Mouse (Mus musculus) adrenal gland (tissue): ENCODE data around the gene E2f7.
"Not testable (repeated sequence)": the region's sequence is repeated elsewhere in the genome, so short reads cannot be mapped to it uniquely, and the experiment has no call there.

ENCODE experiments used
- intact Hi-C: fragments of 180-260 bp; cut with DNase I; formaldehyde crosslinking; loops from one replicate; pipeline ENCODE4 v1.15.1; 2025
- long read RNA-seq, 2 experiments: library from polyadenylated mRNA; unstranded; transcript quantifications; one replicate each; pipeline ENCODE4 v2.0.0; 2020; ENCODE audit warnings: borderline replicate concordance in 1 of 2; ENCODE audit not compliant: insufficient replicate concordance in 1 of 2

E2f7 gene
- long read RNA-seq, experiment 1, result 0 reads
- long read RNA-seq, experiment 2, result 0 reads

- intact Hi-C loops, result no loop called here
Observed at GRCm38 (mm10) chr10:110744686-110745639, at the start of gene E2f7. E2f7 (plus strand) TSS chr10:110745439.

DNA sequence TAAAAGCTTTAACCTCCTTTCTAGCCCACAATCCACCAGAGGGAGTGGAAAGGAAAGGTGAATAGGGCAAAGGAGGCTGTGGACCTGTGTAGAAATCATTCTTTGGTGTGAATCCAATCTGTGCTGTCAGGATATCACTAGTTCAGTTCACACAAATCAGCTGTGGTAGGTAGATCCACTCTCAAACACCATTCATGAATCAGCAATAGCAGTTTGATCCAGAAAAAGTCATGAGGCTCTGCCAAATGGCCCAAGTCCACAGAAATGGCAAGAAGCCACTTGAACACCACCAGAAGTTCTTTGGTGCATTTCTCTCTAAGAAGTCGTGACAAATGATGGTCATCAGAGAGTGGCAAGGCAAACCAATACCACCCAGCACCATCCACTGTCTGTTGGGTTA is 44.0 kb upstream of the E2f7 start:
- intact Hi-C loops, result no loop called here

DNA sequence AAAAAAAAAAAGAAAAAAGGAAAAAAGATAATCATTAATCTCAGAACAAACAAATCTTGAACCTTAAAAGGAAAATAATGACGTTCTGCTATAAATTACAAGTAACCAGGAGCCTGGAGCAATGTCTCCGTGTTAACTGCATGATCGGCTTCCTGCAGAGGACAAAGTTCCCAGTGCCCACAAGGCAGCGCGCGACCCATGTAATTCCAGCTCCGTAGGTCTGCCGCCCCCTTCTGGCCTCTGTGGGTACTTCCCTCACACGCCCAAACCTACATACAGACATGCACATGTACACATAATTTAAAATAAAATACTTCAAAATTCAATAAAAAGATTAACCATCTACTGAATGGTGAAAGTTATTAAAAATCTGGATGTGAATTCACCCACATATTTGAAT is 39.6 kb upstream of the E2f7 start:
- intact Hi-C loops, result no loop called here

GRCm38 (mm10) chr10:110707390-110708113 is 37.7 kb upstream of the E2f7 start:
- intact Hi-C loops, result no loop called here

GRCm38 (mm10) chr10:110716887-110717286 is 28.4 kb upstream of the E2f7 start:
- intact Hi-C loops, result no loop called here

- intact Hi-C loops, result no loop called here
Observed at GRCm38 (mm10) chr10:110726431-110726830, 18.8 kb upstream of the E2f7 start.

DNA sequence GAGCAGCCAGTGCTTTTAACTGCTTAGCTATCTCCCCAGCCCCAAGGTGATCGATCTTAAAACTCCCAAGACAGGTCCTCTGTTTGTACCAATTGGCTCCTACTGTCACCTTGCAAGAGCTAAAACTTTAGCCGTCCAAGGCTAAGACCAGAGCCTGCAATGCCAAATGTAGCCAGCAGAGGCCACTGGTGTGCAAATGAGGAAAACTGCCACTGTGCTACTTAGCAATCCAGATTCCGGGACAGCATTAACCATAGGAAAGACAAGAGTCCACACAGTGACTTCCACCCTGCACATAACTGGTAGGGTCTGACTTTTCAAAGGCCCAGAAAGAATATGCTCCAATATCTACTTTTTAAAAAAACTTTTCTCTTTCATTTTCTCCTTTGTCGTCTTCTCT is 17.4 kb upstream of the E2f7 start:
- intact Hi-C loops, result no loop called here

GRCm38 (mm10) chr10:110733343-110733742 is 11.9 kb upstream of the E2f7 start:
- intact Hi-C loops, result loop anchor here (5.0 kb wide), 1 partner anchor 811 kb away; no protein-coding TSS in a partner anchor

- intact Hi-C loops, result no loop called here
Observed at GRCm38 (mm10) chr10:110743701-110744100, 1.5 kb upstream of the E2f7 start.

DNA sequence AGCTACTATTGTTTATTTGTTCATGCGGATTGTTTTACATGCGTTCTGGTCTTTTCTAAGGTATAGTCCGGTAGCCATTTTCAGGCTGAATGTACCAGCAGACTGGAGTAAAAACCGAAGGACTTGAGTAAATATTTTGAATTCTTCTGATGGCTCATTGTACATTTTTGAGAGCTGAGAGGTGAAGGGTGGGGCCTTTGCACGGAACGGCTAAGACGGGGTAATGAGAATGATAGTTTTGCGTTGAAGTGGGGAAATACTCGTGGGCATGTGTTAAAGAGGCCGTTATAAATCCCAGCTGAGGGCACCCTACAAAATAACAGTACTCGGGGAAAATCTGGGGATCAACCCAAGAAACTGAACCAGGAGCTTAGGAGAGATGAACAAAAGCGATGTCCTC is 1.1 kb upstream of the E2f7 start:
- intact Hi-C loops, result no loop called here

DNA sequence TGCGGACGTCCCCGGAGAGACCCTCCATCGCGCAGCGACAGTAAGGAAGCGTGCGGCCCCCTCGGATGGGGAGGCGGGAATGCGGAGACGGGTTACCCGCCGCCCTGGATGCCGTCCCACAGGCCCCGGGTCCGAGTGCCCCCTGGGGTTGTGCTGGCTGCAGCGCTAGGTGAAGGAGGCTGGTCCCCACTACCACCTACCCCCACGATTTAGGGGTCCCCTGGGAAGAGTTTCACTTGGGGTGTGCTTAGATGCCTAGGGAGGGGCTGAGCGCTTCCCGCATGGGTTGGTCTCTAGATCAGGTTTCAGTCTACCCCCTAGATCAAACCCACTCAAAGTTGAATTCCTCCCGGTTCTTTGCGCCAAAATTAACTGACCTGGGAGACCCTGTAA is 397 bp downstream of the E2f7 start:
- intact Hi-C loops, result no loop called here

GRCm38 (mm10) chr10:110749081-110749480 is 3.8 kb downstream of the E2f7 start:
- intact Hi-C loops, result no loop called here

GRCm38 (mm10) chr10:110749510-110750305 is 4.5 kb downstream of the E2f7 start:
- intact Hi-C loops, result no loop called here

DNA sequence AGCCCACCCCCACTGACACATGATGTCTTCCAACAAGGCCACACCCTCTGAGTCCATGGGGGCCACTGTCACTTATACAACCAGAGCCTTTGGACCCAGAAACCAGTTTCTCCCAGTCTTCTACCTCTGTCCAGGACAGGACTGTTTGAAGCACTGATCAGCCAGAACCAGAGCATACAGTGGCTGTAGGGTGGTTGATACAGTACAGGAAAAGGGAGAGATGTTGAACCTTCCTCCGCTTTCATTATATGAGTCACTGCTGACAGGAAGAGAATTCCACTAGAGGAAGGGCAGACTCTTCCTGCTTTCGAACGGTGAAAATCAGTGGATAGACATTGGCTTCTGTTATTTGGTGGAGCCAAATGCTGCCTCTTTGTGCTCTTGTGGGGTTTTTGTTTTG is 7.6 kb downstream of the E2f7 start:
- intact Hi-C loops, result no loop called here

GRCm38 (mm10) chr10:110755556-110755955 is 10.3 kb downstream of the E2f7 start:
- intact Hi-C loops, result no loop called here

DNA sequence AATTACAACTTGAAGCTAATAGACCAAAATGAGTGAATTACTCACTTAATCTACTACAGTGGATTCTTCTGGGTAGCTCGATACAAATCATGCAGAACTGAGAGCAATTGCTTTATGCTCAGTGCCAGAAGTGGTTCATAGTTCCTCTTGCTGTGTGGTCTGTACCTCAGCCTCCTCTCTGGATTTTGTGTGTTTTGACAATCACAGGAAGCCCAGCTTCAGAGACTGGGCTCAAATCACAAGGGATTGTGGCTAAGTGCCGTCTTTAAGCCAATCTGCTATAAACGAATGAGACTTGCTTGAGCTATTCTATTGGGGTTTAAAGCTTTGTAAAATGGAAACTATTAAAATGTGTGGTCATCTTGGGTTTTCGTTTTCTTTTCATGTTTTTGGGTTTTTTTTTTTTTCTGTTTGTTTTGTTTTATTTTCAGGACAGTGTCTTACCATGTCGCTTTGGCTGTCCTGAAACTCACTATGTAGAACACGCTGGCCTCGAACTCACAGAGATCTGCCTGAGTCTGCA is 11.1 kb downstream of the E2f7 start:
- intact Hi-C loops, result no loop called here

DNA sequence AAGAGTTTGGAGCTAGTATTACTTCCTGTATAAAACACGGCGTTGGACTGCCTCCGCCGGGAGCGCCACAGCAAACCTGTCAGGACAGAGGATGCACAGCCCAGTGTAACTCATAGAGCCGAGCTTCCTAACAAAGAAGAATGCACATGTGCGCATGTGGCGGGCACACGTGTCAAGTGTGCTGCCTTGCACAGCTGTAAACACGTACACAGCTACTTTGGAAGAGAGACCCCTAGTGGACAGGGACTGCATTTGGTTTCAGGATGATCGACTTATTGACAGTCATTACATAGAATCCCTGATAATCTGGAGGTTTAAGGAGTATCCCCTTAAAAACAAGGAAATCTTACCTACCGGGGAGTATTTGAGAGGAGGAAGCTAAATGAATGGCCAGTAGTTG is 15.3 kb downstream of the E2f7 start:
- intact Hi-C loops, result not testable (repeated sequence)

DNA sequence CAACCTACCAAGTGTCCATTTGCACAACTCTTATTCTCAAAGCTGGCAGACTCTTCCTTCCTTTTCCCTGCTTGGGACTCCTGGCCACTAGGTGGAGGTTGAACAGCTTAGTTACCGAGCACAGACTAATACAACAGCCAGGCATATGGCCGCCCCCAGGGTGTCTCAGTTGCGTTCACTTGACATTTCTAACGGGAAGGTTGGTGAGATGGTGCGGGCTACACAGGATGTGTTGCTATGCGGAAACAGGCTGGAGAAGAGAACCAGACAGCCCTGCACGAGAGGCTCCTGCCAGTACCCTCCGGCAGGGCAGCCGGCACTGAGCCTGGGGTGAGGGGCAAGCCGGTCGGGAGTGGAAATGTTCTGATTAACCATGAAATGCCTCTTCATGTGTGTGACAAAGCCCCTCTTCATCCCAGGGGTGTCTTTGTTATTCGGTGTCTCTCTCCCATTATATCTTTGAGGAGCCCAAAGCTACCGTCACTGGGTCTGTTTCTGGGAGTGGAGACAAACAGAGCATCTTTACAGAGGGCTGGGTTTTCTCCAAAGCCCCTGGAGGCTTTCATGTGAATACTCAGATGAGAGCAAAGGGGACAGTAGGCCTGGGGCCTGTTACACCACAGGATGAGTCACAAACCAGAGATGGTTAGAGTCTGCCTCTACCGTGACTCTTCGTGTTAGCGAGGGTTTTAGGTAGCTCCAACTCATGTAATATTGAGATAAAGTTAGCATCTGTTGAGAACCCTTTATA is 17.1 kb downstream of the E2f7 start:
- intact Hi-C loops, result no loop called here

GRCm38 (mm10) chr10:110763416-110763815 is 18.2 kb downstream of the E2f7 start:
- intact Hi-C loops, result no loop called here

DNA sequence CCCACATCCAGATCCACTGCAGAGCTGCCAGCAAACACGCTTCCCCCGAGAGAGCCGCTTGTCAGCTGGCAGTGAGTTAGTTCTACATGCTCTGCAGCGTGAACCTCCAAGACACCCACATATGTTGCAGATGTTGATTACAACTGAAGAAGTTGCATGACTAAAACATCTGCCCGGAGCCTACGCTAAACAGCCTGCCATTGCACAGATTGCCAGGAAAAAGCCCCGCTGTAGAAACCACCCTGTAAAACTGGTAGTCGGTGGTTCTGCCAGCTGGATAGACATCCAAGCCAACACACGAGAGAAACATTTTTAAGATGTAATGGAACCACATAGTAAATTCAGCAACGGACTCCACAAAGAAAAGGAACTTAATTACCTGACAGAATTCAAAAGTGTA is 24.3 kb downstream of the E2f7 start:
- intact Hi-C loops, result no loop called here

- intact Hi-C loops, result no loop called here
Observed at GRCm38 (mm10) chr10:110773201-110773600, 28.0 kb downstream of the E2f7 start.
